Mouse (Mus musculus): ENCODE results near the gene Adra2b.
A peak's percentile ranks its signal among the peaks of the same experiment; 100 is the strongest.

DNA sequence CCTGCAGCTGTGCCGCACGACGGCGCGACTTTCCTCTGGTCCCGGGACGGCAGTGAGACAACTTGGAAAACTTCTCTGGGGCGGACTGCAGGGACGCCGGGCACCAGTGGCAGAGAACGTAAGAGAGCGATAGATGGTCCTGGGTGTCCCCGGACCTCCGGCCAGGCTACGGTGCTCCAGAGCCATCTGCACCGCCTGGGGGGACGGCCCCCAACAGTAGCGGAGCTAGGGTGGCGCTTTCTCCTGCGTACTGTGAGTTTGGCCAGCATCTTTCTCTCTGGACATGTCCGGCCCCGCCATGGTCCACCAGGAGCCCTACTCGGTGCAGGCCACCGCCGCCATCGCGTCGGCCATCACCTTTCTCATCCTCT, 259 bp downstream of the Adra2b start:
- TF ChIP-seq CTCF (IDR thresholded peaks at IDR 0.05; ENCODE audit: low read depth) (peak; percentile 17; the same call in 1 of the 2 replicates), EP300 (optimal IDR thresholded peaks at IDR 0.05) (no peak)
